Mouse (Mus musculus) gastrocnemius, postnatal 10 days (tissue): ENCODE data around the gene Mettl13. TPM values are rescaled to one million over a fixed set of nuclear protein-coding genes. Genes with fewer than 3 reads are reported as not detected.

ENCODE experiments used
- DNase-seq: peaks from one replicate; pipeline ENCODE4 v3.0.0; 2021; ENCODE audit warnings: mixed read lengths
- total RNA-seq, 2 experiments: library from RNA; stranded (reverse); gene quantifications; 2 replicates each; pipeline ENCODE4 v1.2.3; 2021

The Mettl13 gene
- total RNA-seq, 2 experiments from 2014 or later = 7.0 to 8.6 TPM

DNA sequence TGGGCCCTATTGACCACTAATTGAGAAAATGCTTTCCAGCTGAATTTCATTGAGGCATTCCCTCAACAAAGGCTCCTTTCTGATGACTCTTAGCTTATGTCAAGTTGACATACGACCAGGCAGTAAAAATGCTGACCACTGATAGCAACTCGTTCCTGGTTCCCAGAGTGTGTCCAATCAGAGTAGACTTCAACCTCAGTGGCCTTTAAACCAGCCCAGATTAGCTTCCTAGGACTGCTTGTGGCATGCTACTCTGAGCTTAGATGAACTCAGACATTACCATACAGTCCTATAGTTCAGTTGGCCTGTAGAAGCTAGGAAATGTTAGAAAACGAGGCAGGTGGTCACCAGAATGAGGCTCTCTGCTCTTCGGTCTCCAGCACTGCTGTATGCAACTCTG, 16.0 kb downstream of the Mettl13 start:
- DNase-seq = no peak

DNA sequence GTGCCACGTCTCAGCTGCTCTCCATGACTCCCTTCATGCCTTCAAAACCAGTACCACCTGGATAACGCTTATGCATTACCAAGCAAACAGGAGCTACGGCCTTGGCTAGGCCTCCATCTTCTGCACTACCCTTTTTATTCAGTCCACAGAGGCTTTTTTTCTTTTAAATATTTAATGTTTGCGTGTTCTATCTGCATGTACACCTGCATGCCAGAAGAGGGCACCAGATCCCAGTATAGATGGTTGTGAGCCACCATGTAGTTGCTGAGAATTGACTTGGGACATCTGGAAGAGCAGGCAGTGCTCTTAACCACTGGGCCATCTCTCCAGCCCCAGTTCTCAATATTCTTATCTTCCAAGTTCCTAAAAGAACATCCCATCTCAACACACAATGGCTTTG, 16.8 kb downstream of the Mettl13 start:
- DNase-seq = no peak

DNA sequence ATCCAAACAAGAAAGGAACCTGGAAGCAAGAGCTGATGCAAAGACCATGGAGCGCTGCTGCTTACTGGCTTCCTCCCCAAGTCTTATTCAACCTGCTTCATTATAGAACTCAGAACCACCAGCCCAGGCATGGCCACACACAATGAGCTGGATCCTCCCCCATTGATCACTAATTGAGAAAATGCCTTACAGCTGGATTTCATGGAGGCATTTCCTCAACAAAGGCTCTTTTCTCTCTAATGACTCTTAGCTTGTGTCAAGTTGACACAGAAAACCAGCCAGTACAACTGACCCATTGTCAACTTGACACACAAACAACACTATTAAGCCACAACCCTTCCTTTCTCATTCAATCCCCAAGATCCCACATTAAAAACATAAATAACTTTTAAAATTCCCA, 17.7 kb downstream of the Mettl13 start:
- no peak for DNase-seq

DNA sequence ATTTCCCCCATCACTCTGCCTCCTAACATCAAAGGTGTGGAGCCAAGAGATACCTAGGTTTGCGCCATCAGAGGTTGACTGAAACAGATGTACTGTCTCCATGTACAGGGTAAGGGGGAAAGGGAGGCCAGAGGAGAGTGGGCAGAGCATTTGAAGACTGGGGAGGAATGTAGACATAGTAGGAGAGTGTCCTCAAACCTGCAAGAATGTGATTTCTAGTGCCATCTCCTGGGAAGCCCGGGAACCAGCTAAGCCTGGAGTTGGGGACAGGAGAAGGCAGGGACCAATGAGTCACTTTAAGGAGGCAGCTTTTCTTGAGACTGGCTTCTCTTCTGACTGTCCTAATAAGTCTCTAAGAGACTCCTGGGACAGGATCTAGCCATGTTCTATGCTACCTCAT, 18.7 kb downstream of the Mettl13 start:
- no peak for DNase-seq

DNA sequence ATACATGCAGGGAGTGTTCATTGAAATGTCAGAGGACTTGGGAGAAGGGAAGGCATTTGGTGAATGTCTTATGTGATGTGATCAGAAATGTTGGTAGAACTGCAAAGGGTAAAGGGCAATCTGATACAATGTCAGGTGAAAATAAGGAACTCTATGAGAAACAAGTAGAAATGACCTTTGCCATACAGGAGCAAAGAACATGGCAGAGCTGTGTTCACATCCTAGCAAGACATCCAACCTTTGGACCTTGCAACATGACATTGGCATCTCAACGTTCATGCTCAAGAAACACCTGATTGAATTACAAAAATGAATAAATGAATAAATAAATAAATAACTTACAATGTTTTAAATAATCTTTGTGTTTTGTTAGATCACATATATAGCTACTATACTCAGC, 33.2 kb downstream of the Mettl13 start:
- DNase-seq = no peak

DNA sequence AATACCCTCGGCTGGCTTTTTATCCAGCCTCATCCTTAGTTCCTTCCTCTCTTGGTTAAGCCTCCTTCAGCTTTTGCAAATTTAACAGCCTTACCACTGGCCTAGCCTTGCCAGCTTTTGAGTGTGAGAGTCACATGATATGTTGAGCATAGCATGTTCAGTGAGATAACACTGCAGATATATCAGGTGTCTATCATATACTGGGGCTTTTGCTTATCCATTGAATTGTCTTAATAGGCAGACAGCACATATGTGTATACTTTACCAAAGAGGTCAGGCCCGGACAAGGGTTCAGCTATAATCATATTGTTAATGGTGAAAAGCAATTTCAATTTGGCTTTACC, 38.4 kb downstream of the Mettl13 start:
- no peak for DNase-seq

DNA sequence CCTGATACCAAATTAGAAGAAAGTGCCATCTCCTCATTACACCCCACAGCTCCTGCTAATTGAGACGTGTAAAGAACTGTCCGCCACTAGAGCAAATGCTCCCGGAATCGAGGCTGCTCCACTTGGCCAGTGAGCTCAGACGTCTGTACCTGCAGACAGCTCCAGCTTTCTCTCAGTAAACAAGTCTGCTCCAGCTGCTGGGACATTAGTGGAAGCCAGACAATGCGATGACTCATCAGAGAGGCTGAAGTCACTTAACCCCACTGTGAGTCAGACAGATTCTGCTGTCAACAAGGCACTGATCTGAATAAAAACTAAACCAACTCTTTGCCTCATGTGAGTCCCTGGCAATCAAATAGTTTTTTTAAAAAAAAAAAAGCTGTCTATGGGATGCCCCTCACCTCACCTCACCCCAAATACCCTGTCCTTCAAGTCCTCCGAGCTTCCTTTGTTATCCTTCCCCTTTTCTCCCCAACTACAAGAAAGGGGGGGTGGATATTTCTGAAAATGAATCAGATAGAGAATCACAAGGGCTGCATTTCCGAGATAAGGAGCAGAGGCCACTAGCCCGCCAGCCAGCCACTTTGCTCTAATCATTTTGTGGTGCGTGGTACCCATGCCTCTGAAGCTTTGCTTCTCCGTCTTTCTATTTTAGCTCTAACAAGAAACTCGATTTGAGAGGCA, 38.9 kb downstream of the Mettl13 start:
- DNase-seq = peak; percentile 23

DNA sequence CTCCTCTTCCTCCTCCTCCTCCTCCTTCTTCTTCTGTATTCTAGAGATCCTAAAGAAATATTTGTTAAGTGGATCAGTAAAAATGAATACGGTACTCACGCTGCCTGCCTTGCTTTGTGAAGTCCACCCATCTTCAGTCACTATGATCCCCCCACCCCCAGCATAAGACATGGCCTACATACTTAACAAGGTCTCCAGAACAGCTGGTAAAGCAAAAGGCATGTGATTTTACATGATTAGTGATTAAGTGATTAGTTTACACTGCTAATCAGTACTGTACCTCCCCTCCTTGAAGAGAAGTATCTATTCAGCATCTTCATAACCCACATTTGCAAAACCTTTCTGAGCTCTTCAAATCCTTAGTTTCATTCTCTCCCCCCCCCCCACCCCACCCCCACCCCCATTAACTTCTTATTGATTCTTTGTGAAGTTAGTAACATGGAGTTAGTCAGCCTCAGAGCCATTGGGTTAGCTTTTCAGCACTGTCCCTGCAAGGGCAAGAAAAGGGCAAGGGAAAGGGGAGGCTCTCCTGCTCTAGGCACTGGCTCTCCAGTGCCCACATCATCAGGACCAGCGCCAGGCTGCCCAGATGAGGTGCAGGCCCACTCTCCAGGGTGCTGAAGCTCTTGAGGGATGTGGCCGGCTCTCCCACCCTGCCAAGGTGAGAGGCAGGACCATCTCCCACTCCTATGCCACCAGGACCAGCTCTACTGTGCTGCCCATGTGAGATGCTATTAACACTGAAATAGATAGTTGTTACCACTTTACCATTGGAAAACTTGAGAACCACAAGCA, 39.9 kb downstream of the Mettl13 start:
- no peak for DNase-seq

DNA sequence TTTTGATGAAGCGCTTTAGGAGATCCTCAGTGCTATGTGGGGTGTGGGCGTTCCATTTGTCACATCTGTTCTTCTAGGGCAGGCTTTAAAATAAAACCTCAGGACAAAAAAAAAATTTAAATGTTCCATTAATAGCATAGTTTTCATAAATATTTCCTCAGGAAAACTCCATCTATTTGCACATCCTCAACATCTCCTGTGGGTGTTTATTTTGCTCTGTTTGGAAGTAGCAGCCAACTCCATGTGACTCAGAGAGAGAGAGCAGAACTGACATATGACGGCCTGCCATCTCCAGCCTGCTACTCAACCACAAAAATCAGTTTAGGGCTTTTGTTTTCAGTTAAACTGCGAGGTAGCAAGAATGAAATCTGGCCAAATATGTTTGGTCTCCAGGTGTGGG, 41.8 kb downstream of the Mettl13 start:
- DNase-seq = no peak

DNA sequence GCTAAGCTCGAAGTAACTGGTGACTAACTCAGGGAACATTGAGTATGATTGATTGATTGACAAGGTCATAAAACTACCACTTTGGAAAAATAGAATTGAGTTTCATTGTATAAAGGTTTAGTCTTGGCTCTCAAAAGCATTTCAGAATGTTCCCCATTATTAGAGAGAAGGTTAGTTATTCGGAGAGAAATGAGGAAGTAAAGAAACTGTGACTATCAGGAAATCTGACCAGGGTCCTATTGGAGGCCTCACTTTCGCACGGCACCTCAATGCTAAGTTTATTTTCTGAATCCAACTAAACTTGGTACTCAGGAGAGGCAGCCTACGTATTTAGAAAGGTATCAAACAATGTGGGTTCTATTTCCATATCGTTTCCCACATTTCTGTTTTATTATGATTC, 42.7 kb downstream of the Mettl13 start:
- no peak for DNase-seq

Other genes with a start within 250 kb of the Mettl13 start
- 1 to 10 TPM; 6.3 to 8.6 TPM for gene Dnm3, start 70.5 kb downstream of the Mettl13 start, total RNA-seq
- 10 to 100 TPM; 18.5 to 22.3 TPM for gene Vamp4, start 22.0 kb upstream of the Mettl13 start, total RNA-seq
- 10 to 100 TPM; 15.2 to 16.8 TPM for gene Myoc, start 90.6 kb upstream of the Mettl13 start, total RNA-seq
- not detected for gene Myocos, start 109.7 kb upstream of the Mettl13 start, total RNA-seq
- gene Prrc2c, start 192.0 kb upstream of the Mettl13 start, total RNA-seq = 100 to 1,000 TPM in 1 of 2 experiments, 10 to 100 TPM in 1; 74.6 to 104 TPM